Mouse (Mus musculus) heart, postnatal 0 days (tissue): ENCODE measurements around the gene Mecom. TPM values are rescaled to one million over a fixed set of nuclear protein-coding genes. Genes with fewer than 3 reads are reported as not detected.

ENCODE experiments used
- ATAC-seq: fragments of 200-750 bp; cut with Nextera tagmentation; 2 replicates; pipeline ENCODE4 v1.8.0; 2017; ENCODE audit warnings: low read depth, moderate number of reproducible peaks, moderate library complexity; ENCODE audit not compliant: insufficient read depth
- DNase-seq: peaks from one replicate; pipeline ENCODE4 v3.0.0-alpha.2; 2016; ENCODE audit warnings: low spot score
- H3K27ac ChIP-seq: fragments of 300-500 bp; sonication (generic); 2 replicates; pipeline ENCODE4 v1.5.1; 2014; ENCODE audit warnings: low read depth, mild to moderate bottlenecking
- H3K27me3 ChIP-seq: fragments of 300-500 bp; sonication (generic); 2 replicates; pipeline ENCODE4 v1.6.1; 2014; ENCODE audit warnings: low read length, mixed read lengths; ENCODE audit not compliant: control insufficient read depth, insufficient read depth
- H3K36me3 ChIP-seq: fragments of 300-500 bp; sonication (generic); replicated peaks from 2 replicates; pipeline ENCODE4 v1.6.1; 2014; ENCODE audit warnings: low read length, mixed read lengths; ENCODE audit not compliant: control insufficient read depth, insufficient read depth
- H3K4me1 ChIP-seq: fragments of 300-500 bp; sonication (generic); 2 replicates; pipeline ENCODE4 v1.6.1; 2014; ENCODE audit warnings: antibody characterized with exemption; ENCODE audit not compliant: control insufficient read depth, insufficient read depth
- H3K4me2 ChIP-seq: fragments of 300-500 bp; sonication (generic); 2 replicates; pipeline ENCODE4 v1.6.1; 2014; ENCODE audit warnings: low read depth, mild to moderate bottlenecking, low read length, moderate library complexity
- H3K4me3 ChIP-seq: fragments of 300-500 bp; sonication (generic); 2 replicates; pipeline ENCODE4 v1.5.1; 2014; ENCODE audit warnings: low read depth, low read length
- H3K9ac ChIP-seq: fragments of 300-500 bp; sonication (generic); replicated peaks from 2 replicates; pipeline ENCODE4 v1.6.1; 2014; ENCODE audit warnings: low read depth, low read length, mixed read lengths
- H3K9me3 ChIP-seq: fragments of 300-500 bp; sonication (generic); replicated peaks from 2 replicates; pipeline ENCODE4 v1.6.1; 2016; ENCODE audit warnings: low read length; ENCODE audit not compliant: control insufficient read depth
- CTCF ChIP-seq: IDR thresholded peaks from 2 replicates; pipeline ENCODE4 v1.5.1; 2016; ENCODE audit warnings: antibody characterized with exemption, control low read depth, low read depth
- EP300 ChIP-seq: IDR thresholded peaks from 2 replicates; pipeline ENCODE4 v1.6.1; 2016; ENCODE audit warnings: antibody characterized with exemption, low read depth
- WGBS: fragments of 180-500 bp; shearing (Covaris S2); extraction: QIAGEN DNeasy Blood & Tissue Kit; methylation state at CpG from one replicate; pipeline ENCODE4 v1.1.7; 2014; 5-methylcytosine and 5-hydroxymethylcytosine counted together
- polyA plus RNA-seq: library from polyadenylated mRNA; unstranded; fragments of >200 nt; fragmentation: Nextera tagmentation; extraction: Ambion mirVana; gene quantifications from 2 replicates; pipeline ENCODE4 v1.2.1, GENCODE M21; 2015
- total RNA-seq: library from RNA; depleted of rRNA; stranded (reverse); fragments of >200 nt; gene quantifications from 2 replicates; pipeline ENCODE4 v1.2.3, GENCODE M21; 2014; ENCODE audit warnings: low replicate concordance

Gene Mecom
- total and polyA plus RNA-seq, 2 experiments from 2014 or later: 8.5 to 18.9 TPM

DNA sequence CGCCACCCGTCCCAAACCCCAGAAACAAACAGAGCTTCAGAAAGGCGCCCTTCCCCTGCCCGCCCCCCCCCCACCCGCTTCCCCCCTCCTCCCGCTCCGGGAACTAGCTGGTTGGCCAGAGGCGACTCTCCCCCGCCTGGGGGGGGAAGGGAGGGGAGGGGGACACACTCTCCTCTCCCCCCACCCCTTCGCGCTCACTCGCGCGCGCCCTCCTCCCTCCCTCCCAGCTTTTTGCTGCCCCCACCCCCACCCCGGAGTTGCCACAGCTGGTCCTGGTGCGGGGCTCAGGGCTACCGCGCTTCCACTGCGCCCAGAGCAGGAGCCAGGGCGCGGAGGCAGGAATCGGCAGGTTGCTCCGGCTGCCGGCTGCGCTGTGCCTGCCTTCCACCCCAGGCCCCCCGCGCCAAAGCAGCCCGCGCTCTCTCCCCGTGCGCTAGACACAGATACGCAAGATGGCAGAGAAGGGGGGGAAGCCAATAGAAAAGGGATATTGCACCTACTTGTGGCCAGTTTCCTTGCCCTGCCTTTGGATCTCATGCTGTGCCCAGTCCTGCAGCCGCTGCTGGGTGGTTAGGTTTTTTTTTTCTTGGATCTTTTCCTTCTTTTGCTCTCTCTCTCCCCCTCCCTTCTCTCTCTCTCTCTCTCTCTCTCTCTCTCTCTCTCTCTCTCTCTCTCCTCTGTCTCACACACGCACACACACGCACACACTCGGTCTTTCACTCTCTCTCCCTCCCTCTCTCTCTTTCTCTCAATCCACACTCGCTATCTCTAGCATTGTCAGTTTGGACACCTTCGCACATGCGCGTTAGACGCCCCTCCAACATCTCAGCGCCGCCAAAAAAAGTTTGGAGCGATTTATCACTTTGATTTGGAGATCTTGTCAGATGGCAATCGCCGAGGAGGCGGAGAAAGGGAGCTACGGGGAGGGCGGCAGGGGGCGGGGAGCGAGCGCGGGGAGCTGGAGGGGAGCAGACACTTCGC is 38.6 kb downstream of the Mecom start:
- DNase-seq: no peak
- Histone ChIP-seq H3K9ac (peak overlapping the region; percentile 62), H3K4me2 (peak overlapping the region; percentile 83), H3K4me3 (peak overlapping the region; percentile 51), H3K9me3 (no peaks in the 10 kb centered on the region), H3K4me1 (no peaks in the 10 kb centered on the region), H3K36me3 (no peaks in the 10 kb centered on the region), H3K27ac (peak overlapping the region; percentile 88), H3K27me3 (peaks cover 83% of the 10 kb centered on the region)
- whole genome bisulfite sequencing: 2% methylated on average over 43 of the region's 55 CpGs
- TF ChIP-seq EP300: no peak
- no peak for TF ChIP-seq CTCF
- peak; percentile 10; the same call in 1 of the 2 replicates for ATAC-seq

DNA sequence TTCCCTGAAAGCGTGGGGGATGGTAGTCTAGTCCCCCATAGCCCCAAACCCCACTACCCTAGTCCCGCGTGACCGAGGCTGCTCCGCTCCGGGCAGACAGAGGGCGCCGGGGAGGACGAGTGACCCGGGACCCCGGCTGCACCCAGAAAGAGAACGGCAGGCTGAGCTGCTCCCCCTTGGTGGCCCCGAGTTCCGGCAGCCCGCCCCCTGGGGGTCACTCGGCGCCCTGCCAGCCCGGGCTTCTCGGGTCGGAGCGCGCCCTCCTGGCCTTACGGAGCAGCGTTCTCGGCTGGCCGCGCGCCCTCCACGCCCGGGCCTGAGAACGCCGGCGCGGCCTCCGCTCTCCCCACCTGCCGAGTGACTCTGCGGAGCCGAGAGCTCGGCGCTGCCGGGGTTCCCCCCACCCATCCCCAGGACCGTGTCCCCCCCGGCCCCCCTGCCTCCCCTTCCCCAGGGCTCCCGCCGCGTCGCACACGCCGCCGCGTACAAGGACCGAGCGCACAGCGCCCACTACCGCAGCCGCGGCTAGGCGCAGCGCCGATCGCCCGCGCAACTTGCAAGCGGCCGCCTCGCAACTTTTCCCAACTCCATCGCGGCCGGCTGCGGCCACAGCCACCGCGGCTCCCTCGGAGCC is 39.4 kb downstream of the Mecom start:
- no peaks in the 10 kb centered on the region for H3K36me3 ChIP-seq
- peaks cover 84% of the 10 kb centered on the region for H3K27me3 ChIP-seq
- H3K4me2 ChIP-seq: peak overlapping the region; percentile 83
- TF ChIP-seq EP300 (no peak), CTCF (peak; percentile 39)
- H3K4me3 ChIP-seq: peak overlapping the region; percentile 51
- no peaks in the 10 kb centered on the region for H3K9me3 ChIP-seq
- H3K4me1 ChIP-seq: no peaks in the 10 kb centered on the region
- peak overlapping the region; percentile 62 for H3K9ac ChIP-seq
- DNase-seq (peak; percentile 54), ATAC-seq (peak; percentile 76)
- under 1% methylated on average over 55 of the region's 73 CpGs for WGBS
- peak overlapping the region; percentile 88 for H3K27ac ChIP-seq

DNA sequence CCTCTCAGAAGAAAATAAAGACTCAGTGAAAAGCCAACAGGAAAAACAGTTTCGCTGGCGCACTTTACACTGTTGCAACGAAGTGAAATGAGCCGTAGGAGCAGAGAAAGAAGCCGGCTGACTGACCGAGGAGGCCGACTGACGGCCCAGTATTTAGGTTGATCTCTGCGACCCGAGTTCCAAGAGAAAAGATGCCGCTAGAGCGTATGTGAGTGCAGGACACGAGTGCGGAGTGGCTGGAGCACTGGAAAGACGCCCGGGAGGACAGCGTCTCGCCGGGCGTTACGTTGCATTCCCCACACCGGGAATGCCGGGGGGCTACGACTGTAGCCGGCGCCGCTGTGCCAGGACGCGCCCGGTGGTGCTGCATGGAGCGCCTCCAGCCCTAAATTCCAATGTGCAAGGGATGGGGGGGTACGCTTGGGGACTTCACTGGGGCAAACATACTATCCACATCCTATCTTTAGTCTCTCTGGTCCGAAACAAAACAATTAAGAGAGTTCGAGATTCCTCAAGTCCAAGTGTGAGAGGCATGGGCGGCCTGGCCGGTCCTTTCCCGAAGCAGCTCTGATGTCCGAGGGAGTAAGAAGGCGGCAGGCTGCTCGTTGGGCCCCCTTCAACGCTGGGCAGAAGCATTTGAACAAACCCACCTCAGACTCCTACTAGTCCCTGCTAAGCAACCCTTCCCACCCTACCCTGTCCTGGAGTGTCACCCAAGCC is 40.1 kb downstream of the Mecom start:
- Histone ChIP-seq H3K36me3 (no peaks in the 10 kb centered on the region), H3K27ac (peak overlapping the region; percentile 88), H3K4me2 (peak overlapping the region; percentile 83), H3K27me3 (peaks cover 77% of the 10 kb centered on the region), H3K9me3 (no peaks in the 10 kb centered on the region), H3K4me1 (no peaks in the 10 kb centered on the region), H3K9ac (peak overlapping the region; percentile 62), H3K4me3 (peak overlapping the region; percentile 51)
- DNase-seq (peak; percentile 26), ATAC-seq (peak; percentile 9; the same call in 1 of the 2 replicates)
- under 1% methylated on average over 41 of the region's 41 CpGs for WGBS
- TF ChIP-seq CTCF (no peak), EP300 (no peak)

DNA sequence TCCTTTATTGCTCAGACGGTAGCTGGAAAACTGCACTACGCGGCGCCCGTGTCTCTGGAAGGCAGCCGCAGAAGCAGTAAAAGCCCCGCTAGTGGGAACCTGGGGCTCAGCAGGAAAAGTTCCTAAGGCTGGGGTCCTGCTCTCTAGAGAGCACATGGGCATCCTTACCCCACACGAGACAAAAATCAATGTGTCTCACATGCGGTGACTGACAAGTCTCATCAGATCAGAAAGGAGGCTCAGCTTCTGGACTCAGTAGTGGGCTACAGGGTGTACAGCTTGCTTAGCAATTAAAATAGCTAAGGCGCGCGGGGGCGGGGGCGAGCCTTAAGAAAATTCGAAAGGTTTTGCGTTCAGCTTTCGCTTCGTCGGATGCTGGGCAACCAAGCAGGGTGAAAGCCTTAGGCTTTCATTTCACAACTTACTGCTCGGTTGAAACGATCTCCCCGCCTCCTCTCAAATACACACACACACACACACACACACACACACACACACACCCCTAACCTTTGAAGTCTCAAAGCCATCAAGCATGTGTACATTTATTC is 40.7 kb downstream of the Mecom start:
- DNase-seq (peak; percentile 52), ATAC-seq (no peak)
- H3K36me3 ChIP-seq: no peaks in the 10 kb centered on the region
- H3K27me3 ChIP-seq: peaks cover 70% of the 10 kb centered on the region
- peak overlapping the region; percentile 88 for H3K27ac ChIP-seq
- TF ChIP-seq CTCF: no peak
- no peak for TF ChIP-seq EP300
- WGBS: 2% methylated on average over 22 of the region's 22 CpGs
- H3K4me2 ChIP-seq: peak overlapping the region; percentile 83
- peak overlapping the region; percentile 51 for H3K4me3 ChIP-seq
- H3K4me1 ChIP-seq: no peaks in the 10 kb centered on the region
- H3K9me3 ChIP-seq: no peaks in the 10 kb centered on the region
- H3K9ac ChIP-seq: peak overlapping the region; percentile 62
